Comparison of ENCODE assay signal across 8 mouse cellular contexts in the genomic region with DNA sequence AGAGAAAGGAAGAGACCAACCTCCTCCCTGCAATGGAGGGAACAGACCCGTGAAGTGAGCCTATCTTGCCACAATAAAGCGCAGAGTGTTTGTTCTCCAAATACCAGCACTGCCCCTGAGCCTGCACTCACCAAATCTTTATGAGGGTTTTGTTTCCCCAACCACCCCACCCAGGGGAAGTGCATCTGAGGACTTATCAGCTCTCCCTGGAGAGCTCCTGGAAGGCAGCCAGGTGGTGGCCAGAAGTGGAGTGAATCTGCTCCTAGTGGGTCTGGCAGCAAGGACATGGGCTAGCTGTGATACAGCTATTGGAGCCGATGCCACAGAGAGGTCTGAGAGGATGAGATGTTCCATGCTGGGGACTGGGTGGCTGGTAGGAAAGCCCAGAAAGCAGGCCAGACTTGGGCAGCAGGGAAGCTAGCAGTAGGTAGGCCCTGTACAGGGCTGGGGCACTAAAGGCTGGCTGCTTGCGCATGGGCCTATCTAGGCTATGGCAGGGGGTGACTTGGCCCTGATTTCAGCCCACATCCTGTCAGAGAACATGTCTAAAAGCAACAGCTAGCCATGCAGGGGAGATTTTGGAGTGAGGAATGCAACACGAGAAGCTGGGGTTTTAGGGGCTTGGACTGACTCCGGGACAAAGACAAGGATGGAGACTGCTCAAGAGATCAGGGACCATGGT.
DNase-seq lines count a peak whose midpoint lies in the region; ATAC-seq lines count a peak whose summit lies in the region.

No protein-coding gene starts in this region.

- H3K27ac ChIP-seq in heart, embryonic 10.5 days, result peak overlapping the region; percentile 81

- H3K4me1 ChIP-seq in heart, embryonic 10.5 days, result peaks cover 73% of the 10 kb centered on the region

- ATAC-seq in megakaryocyte progenitor cell, adult 5-6 weeks (replicated peaks; ENCODE audit: poor library complexity), result peak; percentile 51

- H3K36me3 ChIP-seq in heart, embryonic 10.5 days, result no peaks in the 10 kb centered on the region

- no peak overlapping the region for H3K4me3 ChIP-seq in heart, embryonic 10.5 days

- 47% methylated on average over 6 of the region's 6 CpGs for WGBS in heart, embryonic 10.5 days

- DNase-seq in 3T3-L1 (ENCODE audit: low read depth, low spot score), result peak; percentile 77
- DNase-seq in adrenal gland, adult 8-10 months, result peak; percentile 83
- no peak for DNase-seq in heart, embryonic 10.5 days (ENCODE audit: low spot score)
- peak; percentile 83 for DNase-seq in kidney, postnatal 10 days
- no peak for DNase-seq in B cell, adult 2 months
- DNase-seq in cerebellum, adult 11 months, result no peak
- no peak for DNase-seq in right cerebral cortex, postnatal 4 days

- no peaks in the 10 kb centered on the region for H3K9me3 ChIP-seq in heart, embryonic 10.5 days

- H3K27me3 ChIP-seq in heart, embryonic 10.5 days (ENCODE audit: insufficient read depth, poor library complexity, severe bottlenecking), result peaks cover 92% of the 10 kb centered on the region

Comparison
In these comparisons a context has a peak if more than half of its experiments do, and no peak if none do; other contexts are left out.
1. DNase-seq: peak in 3T3-L1 (single experiment), adrenal gland, adult 8-10 months (single experiment) and kidney, postnatal 10 days (single experiment); none in heart, embryonic 10.5 days (single experiment), B cell, adult 2 months (0 of 2), cerebellum, adult 11 months (single experiment) and right cerebral cortex, postnatal 4 days (single experiment).